Mouse (Mus musculus) layer of hippocampus, adult 2 months (tissue): ENCODE measurements around the gene Gm21637. TPM values are rescaled to one million over a fixed set of nuclear protein-coding genes. Genes with fewer than 3 reads are reported as not detected.
"Not testable (repeated sequence)": the region's sequence is repeated elsewhere in the genome, so short reads cannot be mapped to it uniquely, and the experiment has no call there.

Experiments
- DNase-seq, 2 experiments: peaks; one replicate each; pipeline ENCODE4 v3.0.0; 2022; ENCODE audit warnings: low spot score in 2 of 2
- H3K27ac ChIP-seq: fragments of 200-600 bp; 2 replicates; pipeline ENCODE4 v1.8.1; 2022
- H3K4me3 ChIP-seq: fragments of 200-600 bp; 2 replicates; pipeline ENCODE4 v1.8.1; 2022; ENCODE audit warnings: mild to moderate bottlenecking
- long read RNA-seq, 2 experiments: library from polyadenylated mRNA; stranded (forward); transcript quantifications; one replicate each; pipeline ENCODE4 v2.0.0; 2021; ENCODE audit warnings: borderline mapping rate in 2 of 2
- total RNA-seq, 2 experiments: library from RNA; stranded (reverse); gene quantifications; 2 replicates each; pipeline ENCODE4 v1.2.3; 2021

The Gm21637 gene
- not detected for total RNA-seq
- long read RNA-seq, experiment 1: 0 reads
- long read RNA-seq, experiment 2: 0 reads

DNA sequence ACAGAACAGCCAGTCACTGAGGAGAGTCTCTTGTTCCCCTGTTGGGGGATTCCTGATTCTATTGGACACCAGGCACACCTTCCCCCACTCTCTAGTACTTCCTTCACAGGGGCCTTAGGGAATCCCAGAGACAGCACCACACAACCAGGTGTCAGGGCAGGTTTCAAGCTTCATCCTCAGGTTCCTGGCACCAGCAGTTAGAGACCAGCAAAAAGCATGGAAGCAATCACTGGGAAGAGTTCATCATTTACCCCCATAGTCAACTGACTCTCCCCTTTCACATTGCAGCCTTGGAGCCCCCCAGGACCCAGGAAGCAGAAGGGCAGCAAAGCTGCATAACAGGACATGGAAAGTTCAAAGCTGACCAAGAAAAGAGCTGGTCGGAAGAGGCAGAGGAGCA, at the start of gene Gm21637:
Gene Gm21637, plus strand, starts transcription at position 301 of the 400 bp plus-strand sequence.
- H3K27ac ChIP-seq, H3K4me3 ChIP-seq, DNase-seq: not testable (repeated sequence)

Other genes starting within 250 kb of the Gm21637 start
- gene Btbd35f25, start 244.9 kb upstream of the Gm21637 start, total RNA-seq: not detected
- gene Btbd35f22, start 85.8 kb downstream of the Gm21637 start, total RNA-seq: not detected